Mouse (Mus musculus): ENCODE measurements around the gene Stmn1. TPM values are rescaled to one million over a fixed set of nuclear protein-coding genes. Genes with fewer than 3 reads are reported as not detected.

Gene Stmn1
- polyA plus RNA-seq, 1 experiment from 2014 or later, result 5,657 TPM

- Histone ChIP-seq H3K4me1 (ENCODE audit: control insufficient read depth, insufficient read depth, low read depth, low read length) (0 out of 2 replicates have a peak, but pooled peaks cover 2% of the 10 kb centered on the region), H3K27me3 (replicated peaks; ENCODE audit: control insufficient read depth, insufficient read depth, low read length) (no peaks in the 10 kb centered on the region), H3K4me2 (ENCODE audit: low read length) (no peak overlapping the region), H3K9me3 (ENCODE audit: control insufficient read depth, low read length) (no peaks in the 10 kb centered on the region), H3K36me3 (ENCODE audit: control insufficient read depth, insufficient read depth, low read length) (no peaks in the 10 kb centered on the region), H3K9ac (ENCODE audit: low read depth, low read length) (no peak overlapping the region), H3K4me3 (ENCODE audit: low read length) (no peak overlapping the region), H3K27ac (ENCODE audit: low read depth, low read length) (no peak overlapping the region)
- 88% methylated on average over 4 of the region's 4 CpGs for WGBS
- ATAC-seq, result no peak
Observed at GRCm38 (mm10) chr4:134439919-134440318, 28.2 kb upstream of the Stmn1 start.

- Histone ChIP-seq H3K27ac (ENCODE audit: low read depth, low read length) (no peak overlapping the region), H3K9ac (ENCODE audit: low read depth, low read length) (no peak overlapping the region), H3K9me3 (ENCODE audit: control insufficient read depth, low read length) (no peaks in the 10 kb centered on the region), H3K27me3 (replicated peaks; ENCODE audit: control insufficient read depth, insufficient read depth, low read length) (no peaks in the 10 kb centered on the region), H3K4me1 (ENCODE audit: control insufficient read depth, insufficient read depth, low read depth, low read length) (no peaks in the 10 kb centered on the region), H3K4me2 (ENCODE audit: low read length) (no peak overlapping the region), H3K4me3 (ENCODE audit: low read length) (no peak overlapping the region), H3K36me3 (ENCODE audit: control insufficient read depth, insufficient read depth, low read length) (no peaks in the 10 kb centered on the region)
- WGBS, result 82% methylated on average over 4 of the region's 4 CpGs
- ATAC-seq, result no peak
Observed at GRCm38 (mm10) chr4:134442216-134442615, 25.9 kb upstream of the Stmn1 start.

- H3K36me3 ChIP-seq (ENCODE audit: control insufficient read depth, insufficient read depth, low read length), result no peaks in the 10 kb centered on the region
- 35% methylated on average over 7 of the region's 7 CpGs for WGBS
- H3K27me3 ChIP-seq (replicated peaks; ENCODE audit: control insufficient read depth, insufficient read depth, low read length), result no peaks in the 10 kb centered on the region
- H3K4me2 ChIP-seq (ENCODE audit: low read length), result no peak overlapping the region
- no peak overlapping the region for H3K27ac ChIP-seq (ENCODE audit: low read depth, low read length)
- ATAC-seq, result no peak
- no peak overlapping the region for H3K4me3 ChIP-seq (ENCODE audit: low read length)
- no peak overlapping the region for H3K9ac ChIP-seq (ENCODE audit: low read depth, low read length)
- no peaks in the 10 kb centered on the region; the same call in none of the 2 replicates for H3K4me1 ChIP-seq (ENCODE audit: control insufficient read depth, insufficient read depth, low read depth, low read length)
- no peaks in the 10 kb centered on the region for H3K9me3 ChIP-seq (ENCODE audit: control insufficient read depth, low read length)
Observed at GRCm38 (mm10) chr4:134443589-134443988, 24.5 kb upstream of the Stmn1 start.

- H3K4me2 ChIP-seq (ENCODE audit: low read length), result no peak overlapping the region
- no peaks in the 10 kb centered on the region for H3K36me3 ChIP-seq (ENCODE audit: control insufficient read depth, insufficient read depth, low read length)
- no peak overlapping the region for H3K4me3 ChIP-seq (ENCODE audit: low read length)
- H3K27me3 ChIP-seq (replicated peaks; ENCODE audit: control insufficient read depth, insufficient read depth, low read length), result no peaks in the 10 kb centered on the region
- ATAC-seq, result no peak
- 34% methylated on average over 7 of the region's 7 CpGs for WGBS
- H3K9me3 ChIP-seq (ENCODE audit: control insufficient read depth, low read length), result no peaks in the 10 kb centered on the region
- peak overlapping the region; percentile 27; the same call in 1 of the 2 replicates for H3K27ac ChIP-seq (ENCODE audit: low read depth, low read length)
- H3K4me1 ChIP-seq (ENCODE audit: control insufficient read depth, insufficient read depth, low read depth, low read length), result peaks cover 11% of the 10 kb centered on the region
- H3K9ac ChIP-seq (ENCODE audit: low read depth, low read length), result no peak overlapping the region
Observed at GRCm38 (mm10) chr4:134444949-134445348, 23.2 kb upstream of the Stmn1 start.

- no peaks in the 10 kb centered on the region for H3K27me3 ChIP-seq (replicated peaks; ENCODE audit: control insufficient read depth, insufficient read depth, low read length)
- no peak overlapping the region for H3K4me2 ChIP-seq (ENCODE audit: low read length)
- WGBS, result 41% methylated on average over 1 of the region's 1 CpGs
- 0 out of 2 replicates have a peak overlapping the region, but pooled peaks have one; percentile 3 for H3K27ac ChIP-seq (ENCODE audit: low read depth, low read length)
- H3K36me3 ChIP-seq (ENCODE audit: control insufficient read depth, insufficient read depth, low read length), result no peaks in the 10 kb centered on the region
- H3K9me3 ChIP-seq (ENCODE audit: control insufficient read depth, low read length), result no peaks in the 10 kb centered on the region
- no peak overlapping the region for H3K4me3 ChIP-seq (ENCODE audit: low read length)
- H3K9ac ChIP-seq (ENCODE audit: low read depth, low read length), result no peak overlapping the region
- peaks cover 17% of the 10 kb centered on the region for H3K4me1 ChIP-seq (ENCODE audit: control insufficient read depth, insufficient read depth, low read depth, low read length)
- no peak for ATAC-seq
Observed at GRCm38 (mm10) chr4:134445489-134445888, 22.6 kb upstream of the Stmn1 start.

GRCm38 (mm10) chr4:134447966-134448365 lies 20.2 kb upstream of the Stmn1 start:
- Histone ChIP-seq H3K4me2 (ENCODE audit: low read length) (no peak overlapping the region; the same call in 1 of the 2 replicates), H3K4me1 (ENCODE audit: control insufficient read depth, insufficient read depth, low read depth, low read length) (peaks cover 26% of the 10 kb centered on the region), H3K4me3 (ENCODE audit: low read length) (no peak overlapping the region), H3K9me3 (ENCODE audit: control insufficient read depth, low read length) (no peaks in the 10 kb centered on the region), H3K27ac (ENCODE audit: low read depth, low read length) (no peak overlapping the region), H3K36me3 (ENCODE audit: control insufficient read depth, insufficient read depth, low read length) (no peaks in the 10 kb centered on the region), H3K9ac (ENCODE audit: low read depth, low read length) (no peak overlapping the region), H3K27me3 (replicated peaks; ENCODE audit: control insufficient read depth, insufficient read depth, low read length) (no peaks in the 10 kb centered on the region)
- no peak for ATAC-seq
- WGBS, result 40% methylated on average over 23 of the region's 23 CpGs

- 14% methylated on average over 12 of the region's 13 CpGs for WGBS
- peak overlapping the region; percentile 53 for H3K9ac ChIP-seq (ENCODE audit: low read depth, low read length)
- ATAC-seq, result peak; percentile 69
- peaks cover 32% of the 10 kb centered on the region for H3K4me1 ChIP-seq (ENCODE audit: control insufficient read depth, insufficient read depth, low read depth, low read length)
- H3K27me3 ChIP-seq (replicated peaks; ENCODE audit: control insufficient read depth, insufficient read depth, low read length), result no peaks in the 10 kb centered on the region
- H3K27ac ChIP-seq (ENCODE audit: low read depth, low read length), result peak overlapping the region; percentile 92
- no peaks in the 10 kb centered on the region for H3K9me3 ChIP-seq (ENCODE audit: control insufficient read depth, low read length)
- no peaks in the 10 kb centered on the region for H3K36me3 ChIP-seq (ENCODE audit: control insufficient read depth, insufficient read depth, low read length)
- peak overlapping the region; percentile 28 for H3K4me2 ChIP-seq (ENCODE audit: low read length)
- H3K4me3 ChIP-seq (ENCODE audit: low read length), result no peak overlapping the region
Observed at GRCm38 (mm10) chr4:134449595-134450391, 18.3 kb upstream of the Stmn1 start.

- 18% methylated on average over 20 of the region's 20 CpGs for WGBS
- peak; percentile 55; the same call in 1 of the 2 replicates for ATAC-seq
- H3K4me1 ChIP-seq (ENCODE audit: control insufficient read depth, insufficient read depth, low read depth, low read length), result peaks cover 32% of the 10 kb centered on the region
- H3K27me3 ChIP-seq (replicated peaks; ENCODE audit: control insufficient read depth, insufficient read depth, low read length), result no peaks in the 10 kb centered on the region
- H3K36me3 ChIP-seq (ENCODE audit: control insufficient read depth, insufficient read depth, low read length), result no peaks in the 10 kb centered on the region
- no peak overlapping the region for H3K4me3 ChIP-seq (ENCODE audit: low read length)
- H3K9ac ChIP-seq (ENCODE audit: low read depth, low read length), result peak overlapping the region; percentile 53
- no peaks in the 10 kb centered on the region for H3K9me3 ChIP-seq (ENCODE audit: control insufficient read depth, low read length)
- peak overlapping the region; percentile 92 for H3K27ac ChIP-seq (ENCODE audit: low read depth, low read length)
- peak overlapping the region; percentile 28 for H3K4me2 ChIP-seq (ENCODE audit: low read length)
Observed at GRCm38 (mm10) chr4:134450392-134451195, 17.5 kb upstream of the Stmn1 start.

GRCm38 (mm10) chr4:134451484-134451883 lies 16.6 kb upstream of the Stmn1 start:
- H3K4me2 ChIP-seq (ENCODE audit: low read length), result no peak overlapping the region
- no peak for ATAC-seq
- whole genome bisulfite sequencing, result 32% methylated on average over 9 of the region's 9 CpGs

More at GRCm38 (mm10) chr4:134451484-134451883, 16.6 kb upstream of the Stmn1 start:
- H3K36me3 ChIP-seq (ENCODE audit: control insufficient read depth, insufficient read depth, low read length), result no peaks in the 10 kb centered on the region
- no peak overlapping the region for H3K4me3 ChIP-seq (ENCODE audit: low read length)
- no peaks in the 10 kb centered on the region for H3K27me3 ChIP-seq (replicated peaks; ENCODE audit: control insufficient read depth, insufficient read depth, low read length)
- H3K27ac ChIP-seq (ENCODE audit: low read depth, low read length), result peak overlapping the region; percentile 92; the same call in 1 of the 2 replicates
- H3K4me1 ChIP-seq (ENCODE audit: control insufficient read depth, insufficient read depth, low read depth, low read length), result peaks cover 32% of the 10 kb centered on the region
- no peaks in the 10 kb centered on the region for H3K9me3 ChIP-seq (ENCODE audit: control insufficient read depth, low read length)
- no peak overlapping the region for H3K9ac ChIP-seq (ENCODE audit: low read depth, low read length)
